Mouse (Mus musculus): ENCODE data around the gene Smug1. TPM values are rescaled to one million over a fixed set of nuclear protein-coding genes. Genes with fewer than 3 reads are reported as not detected.

Smug1 gene
- polyA plus RNA-seq, 1 experiment from 2014 or later, result 14.1 TPM

DNA sequence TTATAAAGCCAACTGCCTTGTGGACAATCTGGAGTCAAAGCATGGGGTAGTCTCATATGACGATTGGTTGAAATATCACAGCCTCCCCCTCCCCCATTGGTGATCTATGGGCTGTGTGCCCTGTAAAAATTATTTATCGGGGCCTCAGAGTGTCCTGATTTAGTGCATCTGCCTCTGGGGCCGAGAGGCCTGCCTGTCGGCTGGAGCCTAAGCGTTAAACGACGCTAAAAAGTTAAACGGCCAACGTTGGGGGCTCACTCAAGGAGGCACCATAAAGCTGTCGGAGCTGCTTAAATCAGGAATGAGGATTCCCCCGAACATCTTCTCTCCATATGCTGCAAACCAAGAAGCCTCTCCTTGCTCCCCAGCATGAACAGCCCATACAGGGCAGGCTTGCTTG, 46.3 kb downstream of the Smug1 start:
- WGBS, result 56% methylated on average over 11 of the region's 11 CpGs
- ATAC-seq (replicated peaks; ENCODE audit: insufficient number of reproducible peaks, insufficient read depth, low FRiP score, low read depth), result no peak
- peaks cover 3% of the 10 kb centered on the region for H3K4me1 ChIP-seq (replicated peaks)

DNA sequence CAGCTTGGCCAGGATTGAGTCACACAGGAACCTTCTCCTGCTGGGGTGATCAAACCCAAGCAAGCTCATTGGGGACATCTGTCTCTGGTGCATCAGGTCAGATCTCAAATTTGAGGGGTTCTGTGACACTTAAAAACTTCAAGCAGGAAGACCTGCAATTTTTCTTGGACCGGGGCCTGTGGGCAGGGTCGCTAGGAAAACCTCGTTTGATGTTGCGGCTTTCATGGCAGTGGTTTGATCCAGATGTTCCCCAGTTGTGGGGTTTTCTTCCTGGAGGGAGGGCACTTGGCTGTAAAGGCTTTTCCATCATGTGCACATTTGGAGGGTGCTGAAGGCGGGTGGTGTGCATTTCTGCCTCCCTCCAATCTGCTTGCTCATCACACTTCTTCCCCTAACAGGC, 51.2 kb downstream of the Smug1 start:
- H3K9me3 ChIP-seq (replicated peaks), result no peaks in the 10 kb centered on the region
- 42% methylated on average over 5 of the region's 5 CpGs for WGBS
- H3K4me1 ChIP-seq (replicated peaks), result peaks cover 7% of the 10 kb centered on the region; the same call in 1 of the 2 replicates
- peaks cover 95% of the 10 kb centered on the region for H3K27me3 ChIP-seq
- H3K4me3 ChIP-seq, result no peak overlapping the region
- no peak overlapping the region for H3K27ac ChIP-seq
- no peaks in the 10 kb centered on the region for H3K36me3 ChIP-seq
- ATAC-seq (replicated peaks; ENCODE audit: insufficient number of reproducible peaks, insufficient read depth, low FRiP score, low read depth), result no peak
- H3K9ac ChIP-seq, result no peak overlapping the region
- no peak overlapping the region for H3K4me2 ChIP-seq

More for the DNA sequence above, 46.3 kb downstream of the Smug1 start:
- no peaks in the 10 kb centered on the region for H3K9me3 ChIP-seq (replicated peaks)
- H3K27me3 ChIP-seq, result peaks cover 97% of the 10 kb centered on the region
- no peaks in the 10 kb centered on the region for H3K36me3 ChIP-seq
- H3K27ac ChIP-seq, result no peak overlapping the region
- H3K9ac ChIP-seq, result no peak overlapping the region
- H3K4me3 ChIP-seq, result no peak overlapping the region
- H3K4me2 ChIP-seq, result no peak overlapping the region

DNA sequence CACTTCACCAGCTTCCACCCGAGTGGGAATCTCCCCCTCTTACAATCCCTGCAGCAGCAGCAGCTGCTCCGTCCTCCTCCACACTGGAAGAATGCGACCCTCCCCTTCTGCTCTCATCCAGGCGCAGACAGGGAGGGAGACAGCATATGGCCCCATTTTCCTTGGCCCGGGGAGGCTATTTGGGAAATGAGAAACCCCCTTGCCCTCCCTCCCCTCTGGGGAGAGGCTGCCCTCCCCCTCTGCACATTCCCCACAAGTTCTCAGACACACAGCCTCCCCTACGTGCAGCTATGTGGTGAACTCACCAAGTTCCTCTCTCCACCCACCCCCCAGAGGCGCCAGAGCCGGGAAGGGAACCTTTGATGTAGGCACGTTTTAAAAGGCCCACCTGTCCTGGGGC, 51.6 kb downstream of the Smug1 start:
- Histone ChIP-seq H3K9ac (no peak overlapping the region), H3K4me3 (no peak overlapping the region), H3K4me1 (replicated peaks) (peaks cover 7% of the 10 kb centered on the region; the same call in 1 of the 2 replicates), H3K4me2 (no peak overlapping the region), H3K36me3 (no peaks in the 10 kb centered on the region), H3K27me3 (peaks cover 94% of the 10 kb centered on the region), H3K27ac (no peak overlapping the region), H3K9me3 (replicated peaks) (no peaks in the 10 kb centered on the region)
- 3% methylated on average over 9 of the region's 9 CpGs for WGBS
- no peak; the same call in 1 of the 2 replicates for ATAC-seq (replicated peaks; ENCODE audit: insufficient number of reproducible peaks, insufficient read depth, low FRiP score, low read depth)

DNA sequence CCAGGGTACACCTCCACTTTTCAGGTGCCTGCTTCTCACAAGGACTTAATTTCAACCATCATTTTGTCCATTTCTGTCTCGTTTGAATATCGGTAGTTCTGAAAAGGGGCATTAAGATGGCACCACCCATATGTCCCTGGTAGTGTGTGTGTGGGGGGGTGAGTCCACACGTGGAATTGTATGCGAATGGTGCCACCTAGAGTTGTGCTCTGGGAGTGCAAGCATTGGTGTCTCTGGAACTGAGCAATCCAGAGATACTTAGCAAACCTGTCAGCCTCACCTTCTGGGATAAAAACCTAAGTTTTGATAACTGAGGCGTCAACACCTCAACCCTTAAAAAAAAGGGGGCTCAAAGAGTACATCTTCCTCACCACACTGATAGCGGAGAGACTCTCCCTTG, 53.8 kb downstream of the Smug1 start:
- no peak overlapping the region for H3K27ac ChIP-seq
- peaks cover 96% of the 10 kb centered on the region for H3K27me3 ChIP-seq
- ATAC-seq (replicated peaks; ENCODE audit: insufficient number of reproducible peaks, insufficient read depth, low FRiP score, low read depth), result no peak
- H3K9ac ChIP-seq, result no peak overlapping the region
- H3K4me1 ChIP-seq (replicated peaks), result peaks cover 7% of the 10 kb centered on the region; the same call in 1 of the 2 replicates
- no peak overlapping the region for H3K4me2 ChIP-seq
- H3K9me3 ChIP-seq (replicated peaks), result no peaks in the 10 kb centered on the region
- 70% methylated on average over 6 of the region's 6 CpGs for WGBS
- no peak overlapping the region for H3K4me3 ChIP-seq
- H3K36me3 ChIP-seq, result no peaks in the 10 kb centered on the region

DNA sequence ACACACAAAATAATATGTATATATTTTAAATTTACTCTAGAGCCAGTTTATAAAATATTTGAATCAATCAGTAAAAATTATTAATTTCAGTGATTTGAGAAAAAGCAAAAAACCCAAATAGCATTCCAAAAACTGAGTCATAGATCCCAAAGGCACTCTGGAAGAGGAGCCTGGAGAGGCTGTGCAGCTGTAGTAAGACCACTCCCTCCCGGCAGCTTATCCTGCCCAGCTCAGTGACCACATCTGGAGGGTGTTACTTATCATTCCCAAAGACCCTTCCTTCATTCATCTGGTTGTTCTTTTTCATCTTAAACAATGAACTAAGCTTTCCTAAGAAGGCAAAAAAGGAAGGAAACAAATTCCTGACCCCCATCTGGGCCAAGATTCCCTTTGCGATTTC, 54.6 kb downstream of the Smug1 start:
- no peak overlapping the region for H3K9ac ChIP-seq
- H3K4me1 ChIP-seq (replicated peaks), result peaks cover 7% of the 10 kb centered on the region; the same call in 1 of the 2 replicates
- no peak overlapping the region for H3K4me2 ChIP-seq
- no peak overlapping the region for H3K27ac ChIP-seq
- no peak overlapping the region for H3K4me3 ChIP-seq
- ATAC-seq (replicated peaks; ENCODE audit: insufficient number of reproducible peaks, insufficient read depth, low FRiP score, low read depth), result no peak
- no peaks in the 10 kb centered on the region for H3K36me3 ChIP-seq
- WGBS, result 58% methylated on average over 2 of the region's 2 CpGs
- no peaks in the 10 kb centered on the region for H3K9me3 ChIP-seq (replicated peaks)
- H3K27me3 ChIP-seq, result peaks cover 96% of the 10 kb centered on the region

DNA sequence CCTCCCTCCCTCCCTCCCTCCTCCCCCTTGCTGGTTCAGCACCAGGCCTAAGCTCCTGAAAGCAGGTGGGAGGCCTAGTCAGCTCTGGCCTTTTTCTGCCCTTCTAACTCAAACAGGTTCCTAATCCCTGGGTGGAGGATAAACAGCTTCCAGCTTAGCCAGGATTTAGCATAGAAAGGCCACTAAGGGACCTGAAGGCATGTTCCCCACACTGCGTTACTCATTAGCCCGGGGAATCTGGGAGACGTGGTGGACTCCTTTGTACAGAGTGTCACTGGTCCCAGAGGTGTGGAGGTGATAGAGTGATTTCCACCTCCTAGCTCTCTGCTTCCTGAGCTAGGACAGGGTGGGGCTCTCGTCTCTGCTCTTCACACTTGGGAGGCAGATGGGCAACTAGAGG, 57.0 kb downstream of the Smug1 start:
- no peak overlapping the region for H3K4me2 ChIP-seq
- H3K9ac ChIP-seq, result no peak overlapping the region
- ATAC-seq (replicated peaks; ENCODE audit: insufficient number of reproducible peaks, insufficient read depth, low FRiP score, low read depth), result no peak
- peaks cover under 1% of the 10 kb centered on the region; the same call in 1 of the 2 replicates for H3K4me1 ChIP-seq (replicated peaks)
- H3K27me3 ChIP-seq, result peaks cover 96% of the 10 kb centered on the region
- H3K9me3 ChIP-seq (replicated peaks), result no peaks in the 10 kb centered on the region
- no peak overlapping the region for H3K4me3 ChIP-seq
- no peak overlapping the region for H3K27ac ChIP-seq
- H3K36me3 ChIP-seq, result no peaks in the 10 kb centered on the region
- 43% methylated on average over 4 of the region's 4 CpGs for WGBS

DNA sequence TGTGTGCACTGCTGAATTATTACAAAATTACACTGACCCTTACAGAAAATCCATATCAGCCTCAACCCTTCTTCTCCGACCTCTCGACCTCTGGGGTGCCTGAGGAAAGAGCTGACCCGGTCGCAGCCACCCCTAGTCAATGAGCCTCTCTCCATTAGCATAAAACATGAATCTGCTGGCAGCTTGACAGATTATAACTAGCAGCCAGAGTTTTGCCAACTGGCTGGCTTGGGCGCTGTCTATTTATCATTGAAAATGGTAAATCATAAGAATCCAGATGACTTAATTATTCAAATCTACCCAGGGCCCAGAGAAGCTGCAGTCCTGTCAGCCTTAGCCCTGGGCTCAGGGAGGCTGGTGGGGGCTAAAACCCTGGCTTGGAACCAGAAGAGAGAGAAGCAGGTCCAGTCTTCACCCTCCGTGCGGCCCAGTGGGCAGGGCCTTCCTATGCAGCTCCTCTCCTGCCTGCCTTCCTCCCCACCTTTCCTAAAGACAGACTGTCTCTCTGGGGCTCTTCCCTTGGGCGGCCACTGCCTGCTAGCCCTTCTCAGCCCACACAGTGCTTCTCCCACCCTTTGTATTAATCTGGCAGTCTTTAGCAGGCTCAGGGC, 58.7 kb downstream of the Smug1 start:
- Histone ChIP-seq H3K27me3 (peaks cover 96% of the 10 kb centered on the region), H3K4me2 (no peak overlapping the region), H3K36me3 (no peaks in the 10 kb centered on the region), H3K9me3 (replicated peaks) (no peaks in the 10 kb centered on the region), H3K27ac (no peak overlapping the region), H3K4me1 (replicated peaks) (no peaks in the 10 kb centered on the region), H3K9ac (no peak overlapping the region), H3K4me3 (no peak overlapping the region)
- 59% methylated on average over 8 of the region's 8 CpGs for WGBS
- ATAC-seq (replicated peaks; ENCODE audit: insufficient number of reproducible peaks, insufficient read depth, low FRiP score, low read depth), result no peak

DNA sequence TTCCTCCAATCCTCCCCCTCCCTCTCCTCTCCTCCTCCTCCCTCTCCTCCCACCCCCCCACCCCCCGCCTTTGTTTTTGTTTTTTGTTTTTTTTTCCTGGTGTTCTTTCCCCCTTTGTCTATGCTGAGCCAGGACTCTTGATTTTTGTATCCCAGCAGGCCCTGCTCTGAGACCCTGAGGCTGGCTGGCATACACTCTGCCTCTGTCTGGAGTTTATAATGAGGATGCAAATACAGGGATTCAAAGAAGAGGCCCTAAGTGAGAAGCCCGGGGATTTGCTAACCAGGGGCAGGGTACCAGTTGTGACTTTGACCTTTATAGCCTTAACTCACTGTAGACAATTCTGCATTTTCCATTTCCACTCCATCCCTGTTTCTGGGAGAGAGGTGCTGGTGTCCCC, 60.7 kb downstream of the Smug1 start:
- Histone ChIP-seq H3K4me2 (no peak overlapping the region), H3K9me3 (replicated peaks) (no peaks in the 10 kb centered on the region), H3K27ac (no peak overlapping the region), H3K4me3 (no peak overlapping the region), H3K27me3 (peaks cover 98% of the 10 kb centered on the region), H3K9ac (no peak overlapping the region), H3K4me1 (replicated peaks) (peaks cover 11% of the 10 kb centered on the region), H3K36me3 (no peaks in the 10 kb centered on the region)
- WGBS, result 0% methylated on average over 2 of the region's 2 CpGs
- ATAC-seq (replicated peaks; ENCODE audit: insufficient number of reproducible peaks, insufficient read depth, low FRiP score, low read depth), result no peak

Other genes with a start within 250 kb of the Smug1 start
- gene Hoxc13, start 246.0 kb downstream of the Smug1 start, polyA plus RNA-seq (2015; fragmentation: Nextera tagmentation; extraction: Ambion mirVana), result not detected in 2 replicates
- gene Hoxc12, start 230.3 kb downstream of the Smug1 start, polyA plus RNA-seq (2015; fragmentation: Nextera tagmentation; extraction: Ambion mirVana), result not detected in 2 replicates
- gene Hoxc11, start 212.7 kb downstream of the Smug1 start, polyA plus RNA-seq (2015; fragmentation: Nextera tagmentation; extraction: Ambion mirVana), result not detected in 2 replicates
- 0.16 TPM in 1 of 2 replicates, not detected in the other for gene Hoxc10, start 200.3 kb downstream of the Smug1 start, polyA plus RNA-seq (2015; fragmentation: Nextera tagmentation; extraction: Ambion mirVana)
- 0.42 and 0.80 TPM in 2 replicates for gene Hoxc5, start 199.6 kb downstream of the Smug1 start, polyA plus RNA-seq (2015; fragmentation: Nextera tagmentation; extraction: Ambion mirVana)
- gene Hoxc9, start 190.7 kb downstream of the Smug1 start, polyA plus RNA-seq (2015; fragmentation: Nextera tagmentation; extraction: Ambion mirVana), result 0.19 TPM in 1 of 2 replicates, not detected in the other
- gene Hoxc8, start 176.5 kb downstream of the Smug1 start, polyA plus RNA-seq (2015; fragmentation: Nextera tagmentation; extraction: Ambion mirVana), result 0.16 TPM in 1 of 2 replicates, not detected in the other
- 0.43 and 0.57 TPM in 2 replicates for gene Hoxc6, start 168.8 kb downstream of the Smug1 start, polyA plus RNA-seq (2015; fragmentation: Nextera tagmentation; extraction: Ambion mirVana)
- gene Hoxc4, start 148.2 kb downstream of the Smug1 start, polyA plus RNA-seq (2015; fragmentation: Nextera tagmentation; extraction: Ambion mirVana), result 0.52 and 1.7 TPM in 2 replicates
- gene Cbx5, start 72.7 kb upstream of the Smug1 start, polyA plus RNA-seq (2015; fragmentation: Nextera tagmentation; extraction: Ambion mirVana), result 80.0 and 84.2 TPM in 2 replicates
- gene Hnrnpa1, start 73.3 kb upstream of the Smug1 start, polyA plus RNA-seq (2015; fragmentation: Nextera tagmentation; extraction: Ambion mirVana), result 367 and 376 TPM in 2 replicates
- gene Nfe2, start 91.3 kb upstream of the Smug1 start, polyA plus RNA-seq (2015; fragmentation: Nextera tagmentation; extraction: Ambion mirVana), result 1.9 and 5.0 TPM in 2 replicates
- 145 and 168 TPM in 2 replicates for gene Copz1, start 105.6 kb upstream of the Smug1 start, polyA plus RNA-seq (2015; fragmentation: Nextera tagmentation; extraction: Ambion mirVana)
- 0.11 and 0.25 TPM in 2 replicates for gene Gpr84, start 143.5 kb upstream of the Smug1 start, polyA plus RNA-seq (2015; fragmentation: Nextera tagmentation; extraction: Ambion mirVana)
- gene Zfp385a, start 173.0 kb upstream of the Smug1 start, polyA plus RNA-seq (2015; fragmentation: Nextera tagmentation; extraction: Ambion mirVana), result 5.9 and 10.5 TPM in 2 replicates
- gene Itga5, start 199.7 kb upstream of the Smug1 start, polyA plus RNA-seq (2015; fragmentation: Nextera tagmentation; extraction: Ambion mirVana), result 62.4 and 70.8 TPM in 2 replicates